Mouse (Mus musculus): ENCODE data around the gene Msantd3.

Gene Msantd3

DNA sequence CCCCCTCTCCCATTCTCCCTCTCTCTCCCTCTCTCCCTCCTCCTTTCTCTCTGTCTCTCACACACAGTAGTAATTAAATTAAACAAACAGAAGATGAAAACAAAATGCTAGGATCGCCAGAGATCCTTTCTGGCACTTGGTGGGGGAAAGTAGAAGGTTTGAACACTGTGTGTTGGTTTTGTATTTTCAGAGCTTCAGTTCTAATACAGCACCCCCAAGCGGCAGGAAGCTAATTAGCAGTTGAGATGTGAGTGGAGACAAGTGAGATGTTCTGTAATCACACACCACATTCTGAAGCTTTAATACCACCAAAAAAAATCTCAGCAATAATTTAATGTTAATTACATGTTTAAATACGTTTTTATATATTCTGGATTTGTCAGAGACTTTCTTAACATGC is 16.0 kb downstream of the Msantd3 start:
- DNase-seq (ENCODE audit: low spot score) = peak; percentile 44

GRCm38 (mm10) chr4:48559652-48560051 is 19.9 kb downstream of the Msantd3 start:
- DNase-seq (ENCODE audit: low spot score) = no peak

GRCm38 (mm10) chr4:48561824-48562223 is 22.1 kb downstream of the Msantd3 start:
- no peak for DNase-seq (ENCODE audit: low spot score)

- no peak for DNase-seq (ENCODE audit: low spot score)
Observed at GRCm38 (mm10) chr4:48564962-48565361, 25.2 kb downstream of the Msantd3 start.

DNA sequence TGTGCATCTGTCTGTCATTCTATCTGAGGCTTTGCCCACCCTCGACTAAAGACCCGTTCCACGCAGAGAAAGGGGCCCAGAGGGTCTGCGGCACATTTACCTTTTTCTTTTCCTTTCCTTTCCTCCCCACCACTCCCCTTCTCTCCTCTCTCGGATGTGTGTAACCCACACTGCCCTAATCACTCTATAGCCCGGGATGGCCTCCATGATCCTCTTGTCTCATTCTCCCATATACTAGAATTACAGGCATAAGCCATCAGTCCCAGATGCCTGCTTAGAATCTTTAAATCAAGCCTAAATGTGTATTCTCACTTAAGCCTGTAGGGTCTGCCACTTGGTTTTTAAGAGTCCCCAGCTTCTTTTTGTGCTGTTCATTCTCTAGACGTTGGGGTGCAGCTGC is 36.6 kb downstream of the Msantd3 start:
- no peak for DNase-seq (ENCODE audit: low spot score)

DNA sequence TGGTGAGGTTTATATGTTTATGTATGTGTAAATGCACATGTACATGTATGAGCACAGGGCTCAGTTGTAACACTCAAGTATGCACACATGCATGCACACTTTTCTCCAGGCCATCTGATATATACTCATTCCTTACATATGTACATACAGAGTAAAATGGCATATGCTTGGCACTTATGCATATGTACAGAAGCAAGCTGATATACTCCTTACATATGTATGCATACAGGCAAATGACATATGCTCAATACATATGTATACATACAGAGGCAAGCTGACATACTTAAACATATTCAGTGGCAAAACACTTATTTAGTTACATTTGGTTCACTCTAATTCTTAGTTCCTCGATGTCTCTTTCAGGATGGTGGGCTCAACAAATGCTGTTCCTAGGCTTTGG is 38.1 kb downstream of the Msantd3 start:
- DNase-seq (ENCODE audit: low spot score) = no peak

DNA sequence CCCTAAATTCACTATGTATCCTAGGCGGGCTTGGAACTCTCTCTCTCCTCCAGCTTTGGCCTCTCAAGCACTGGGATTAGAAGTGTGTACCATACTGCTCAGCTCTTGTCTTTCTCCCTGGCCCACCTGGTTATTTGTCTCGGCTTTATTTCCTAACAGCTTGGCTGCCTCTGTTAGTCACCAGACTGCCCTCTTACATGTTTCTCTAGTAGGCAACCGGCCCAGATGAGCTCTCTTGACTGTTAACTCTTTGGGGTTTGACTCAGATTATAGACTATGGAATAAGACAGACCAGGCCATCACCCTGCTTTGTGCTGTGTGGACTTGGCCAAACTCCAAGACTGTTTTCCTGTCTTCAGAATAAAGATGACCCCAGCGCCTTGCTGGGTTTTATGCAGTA is 38.7 kb downstream of the Msantd3 start:
- DNase-seq (ENCODE audit: low spot score) = peak; percentile 24

GRCm38 (mm10) chr4:48579475-48580110 is 39.9 kb downstream of the Msantd3 start:
- no peak for DNase-seq (ENCODE audit: low spot score)

DNA sequence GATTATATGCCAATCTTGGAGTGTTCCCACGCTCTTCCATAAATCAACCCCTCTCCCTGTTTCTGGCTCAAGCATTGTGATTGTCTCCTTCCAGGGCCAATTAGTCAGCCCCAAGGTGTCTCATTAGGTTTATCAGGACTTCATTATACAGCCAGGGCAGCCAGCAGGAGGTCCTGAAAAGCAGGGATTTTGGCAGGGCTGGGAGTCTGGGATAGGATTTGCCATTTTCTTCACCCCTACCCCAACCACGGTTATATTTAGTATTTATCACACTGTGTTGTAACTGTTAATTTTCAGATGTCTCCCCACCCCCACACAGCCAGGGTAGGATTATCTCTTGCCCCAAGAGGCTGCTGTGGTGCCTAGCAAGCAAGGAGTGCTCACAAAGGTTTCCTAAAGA is 41.5 kb downstream of the Msantd3 start:
- no peak for DNase-seq (ENCODE audit: low spot score)

GRCm38 (mm10) chr4:48581993-48582392 is 42.3 kb downstream of the Msantd3 start:
- DNase-seq (ENCODE audit: low spot score) = no peak

DNA sequence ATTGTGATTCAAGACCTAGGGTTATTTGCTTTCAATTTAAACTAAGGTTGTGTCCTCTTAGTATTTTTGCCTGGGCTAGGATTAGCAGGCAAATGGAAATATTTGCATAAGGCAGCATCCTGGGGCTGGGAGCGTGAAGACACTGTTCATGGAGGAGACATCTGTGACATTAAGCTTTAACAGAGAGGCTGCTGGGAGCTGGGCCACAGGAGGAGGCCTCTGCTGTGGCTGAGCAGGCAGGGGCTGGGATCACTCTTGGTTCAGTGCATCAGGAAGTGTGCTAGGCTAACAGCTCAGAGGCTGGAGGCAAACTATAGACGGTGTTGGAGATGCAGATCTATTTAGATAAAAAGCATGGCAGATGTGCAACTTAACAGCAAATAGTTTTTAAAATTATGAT is 43.2 kb downstream of the Msantd3 start:
- no peak for DNase-seq (ENCODE audit: low spot score)

GRCm38 (mm10) chr4:48584421-48585240 is 44.9 kb downstream of the Msantd3 start, which contains the start of gene Tmeff1:
Tmeff1 (plus strand) TSS chr4:48585174.
- DNase-seq (ENCODE audit: low spot score) = peak; percentile 23

DNA sequence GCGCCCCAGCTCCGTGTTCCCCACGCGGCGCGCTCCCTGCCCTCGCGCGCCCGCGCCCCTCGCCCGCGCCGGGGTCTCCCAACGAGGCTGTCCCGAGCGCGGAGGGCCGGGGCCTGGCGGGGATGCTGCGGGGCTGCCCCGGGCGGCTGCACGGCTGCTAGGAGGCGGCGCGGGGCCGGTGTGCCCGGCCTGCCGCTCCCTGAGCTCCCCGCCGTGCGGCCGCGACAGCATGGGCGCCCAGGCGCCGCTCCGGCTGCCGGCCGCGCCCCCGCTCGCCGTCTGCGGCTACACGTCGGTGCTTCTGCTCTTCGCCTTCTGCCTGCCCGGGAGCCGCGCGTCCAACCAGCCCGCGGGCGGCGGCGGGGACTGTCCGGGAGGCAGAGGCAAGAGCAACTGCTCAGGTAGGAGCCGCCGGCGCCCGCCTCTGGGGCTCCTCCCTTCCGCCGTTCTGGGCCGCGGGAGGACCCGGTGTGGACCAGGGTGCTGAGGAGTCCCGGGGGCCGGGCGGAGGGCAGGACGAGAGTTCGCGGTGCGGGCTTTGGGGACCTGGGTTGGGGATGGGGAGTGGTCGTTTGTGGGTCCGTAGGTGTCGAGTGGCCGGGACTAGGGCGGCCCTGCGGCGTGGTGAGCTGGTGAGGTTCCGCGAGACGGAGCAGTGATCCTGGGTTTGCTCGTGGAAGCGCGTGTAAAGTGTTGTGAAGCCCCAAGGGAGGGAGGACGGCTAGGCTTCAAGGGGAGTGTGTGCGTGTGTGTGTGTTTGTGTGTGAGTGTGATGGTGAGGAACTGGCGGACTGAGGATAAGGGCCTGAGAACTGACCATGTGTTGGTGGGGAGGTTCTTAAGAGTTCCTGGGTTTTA is 45.7 kb downstream of the Msantd3 start:
- peak; percentile 40 for DNase-seq (ENCODE audit: low spot score)

- DNase-seq (ENCODE audit: low spot score) = no peak
Observed at GRCm38 (mm10) chr4:48586099-48586821, 46.5 kb downstream of the Msantd3 start.

GRCm38 (mm10) chr4:48587526-48587925 is 47.8 kb downstream of the Msantd3 start:
- no peak for DNase-seq (ENCODE audit: low spot score)

DNA sequence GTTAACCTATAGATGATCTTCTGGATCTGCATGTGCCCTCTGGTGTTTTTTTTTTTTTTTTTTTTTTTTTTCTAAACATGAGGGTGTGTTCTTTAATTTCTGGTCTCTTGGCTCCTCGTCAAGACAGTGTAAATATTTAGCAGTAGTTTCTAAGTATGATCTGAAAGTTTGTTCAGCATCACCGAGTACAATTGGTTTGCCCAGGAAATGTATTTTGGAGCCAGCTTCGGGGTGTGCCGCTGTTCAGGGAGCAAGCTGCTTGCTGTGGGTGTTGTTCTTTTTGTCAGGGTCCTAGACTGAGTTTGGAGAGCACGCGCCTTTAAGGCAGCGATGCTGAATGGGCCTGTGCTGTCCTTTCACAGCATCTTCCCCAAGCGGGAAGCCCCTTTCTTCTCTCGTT is 48.8 kb downstream of the Msantd3 start:
- peak; percentile 83 for DNase-seq (ENCODE audit: low spot score)

GRCm38 (mm10) chr4:48590862-48591261 is 51.1 kb downstream of the Msantd3 start:
- DNase-seq (ENCODE audit: low spot score) = no peak

DNA sequence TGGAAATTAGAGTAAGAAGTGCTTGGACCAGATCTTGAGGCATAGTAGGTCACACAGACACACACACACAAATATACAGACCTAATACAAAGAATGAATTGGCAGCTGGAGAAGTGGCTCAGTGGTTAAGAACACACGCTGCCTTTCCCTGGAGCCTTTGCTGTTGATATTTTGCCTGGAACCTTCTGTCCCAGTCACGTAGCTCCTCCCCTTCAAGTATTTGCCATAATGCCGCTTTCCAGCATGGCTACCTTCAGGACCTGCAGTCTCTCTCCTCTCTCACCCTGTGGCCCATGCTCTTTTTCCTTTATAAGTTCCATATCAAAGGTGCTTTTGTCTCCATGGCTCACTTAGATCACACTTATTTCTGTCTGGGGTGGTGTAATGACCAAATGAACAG is 51.7 kb downstream of the Msantd3 start:
- no peak for DNase-seq (ENCODE audit: low spot score)

DNA sequence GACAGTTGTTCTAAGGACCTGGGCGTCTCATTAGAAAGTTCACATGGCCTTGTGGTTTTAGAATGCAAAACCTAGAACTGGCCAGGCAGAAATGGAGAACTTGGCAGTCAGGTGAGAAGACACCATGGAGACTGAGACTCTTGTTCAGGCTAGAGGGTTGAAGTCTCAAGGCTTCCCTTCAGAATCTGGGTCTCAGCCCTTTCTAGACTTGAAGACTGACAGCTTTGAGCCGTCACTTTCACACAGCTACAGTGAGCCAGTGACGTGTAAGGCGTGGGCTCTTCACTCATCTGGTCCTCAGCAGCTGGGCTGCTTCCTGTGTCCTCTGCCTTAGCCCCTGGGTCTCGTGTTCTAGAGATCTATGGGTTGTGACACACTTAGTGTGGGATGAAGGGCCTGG is 52.6 kb downstream of the Msantd3 start:
- DNase-seq (ENCODE audit: low spot score) = no peak

- DNase-seq (ENCODE audit: low spot score) = no peak
Observed at GRCm38 (mm10) chr4:48592844-48593243, 53.1 kb downstream of the Msantd3 start.

DNA sequence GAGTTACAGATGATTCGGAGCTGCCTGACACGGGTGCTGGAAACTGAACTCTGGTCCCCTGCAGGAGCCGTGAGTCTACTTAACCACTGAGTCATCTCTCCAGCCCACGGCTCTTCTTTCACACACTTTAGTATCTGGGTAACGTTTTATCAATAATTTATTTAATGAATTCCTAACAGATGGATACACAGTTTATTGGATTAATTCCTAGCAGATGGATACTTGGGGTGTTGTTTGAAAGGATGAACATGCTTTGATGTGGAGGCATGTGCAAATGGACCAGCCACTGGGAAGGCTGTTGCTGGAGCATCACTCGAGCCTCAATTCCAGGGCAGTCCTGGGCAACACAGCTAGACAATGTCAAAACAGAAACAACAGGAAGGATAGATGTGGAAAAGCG is 56.4 kb downstream of the Msantd3 start:
- no peak for DNase-seq (ENCODE audit: low spot score)

GRCm38 (mm10) chr4:48605650-48606049 is 65.9 kb downstream of the Msantd3 start:
- DNase-seq (ENCODE audit: low spot score) = no peak
